Mouse (Mus musculus) CH12.LX (cell line): ENCODE measurements around the gene Gif.

ENCODE experiments used
- BHLHE40 ChIP-seq: IDR thresholded peaks from 2 replicates; pipeline ENCODE4 v1.6.1; 2011; ENCODE audit warnings: mild to moderate bottlenecking, low read depth, low read length, improper control_type of control experiment
- CHD1 ChIP-seq: IDR thresholded peaks from 2 replicates; pipeline ENCODE4 v1.6.1; 2012; ENCODE audit warnings: low read depth, low read length, improper control_type of control experiment, inconsistent platforms
- CTCF ChIP-seq, 2 experiments: IDR thresholded peaks in 1 of 2; conservative IDR thresholded peaks in 1 of 2; 2 replicates each; pipeline ENCODE4 v1.5.1; 2011 to 2012; ENCODE audit warnings: low read depth in 2 of 2, low read length in 2 of 2, improper control_type of control experiment in 1 of 2, inconsistent platforms in 1 of 2, mild to moderate bottlenecking in 1 of 2, moderate library complexity in 1 of 2
- EP300 ChIP-seq: IDR thresholded peaks from 2 replicates; pipeline ENCODE4 v1.6.1; 2011; ENCODE audit warnings: low read length, improper control_type of control experiment
- MXI1 ChIP-seq: IDR thresholded peaks from 2 replicates; pipeline ENCODE4 v1.6.1; 2011; ENCODE audit warnings: mild to moderate bottlenecking, low read depth, low read length, improper control_type of control experiment
- POLR2A ChIP-seq: IDR thresholded peaks from 2 replicates; pipeline ENCODE4 v1.6.1; 2011; ENCODE audit warnings: low read depth, mild to moderate bottlenecking, improper control_type of control experiment, low read length
- POLR2AphosphoS2 ChIP-seq: IDR thresholded peaks from 2 replicates; pipeline ENCODE4 v1.6.1; 2011; ENCODE audit warnings: low read depth, low read length, improper control_type of control experiment
- RAD21 ChIP-seq: IDR thresholded peaks from 2 replicates; pipeline ENCODE4 v1.6.1; 2011; ENCODE audit warnings: low read depth, mild to moderate bottlenecking, low read length, improper control_type of control experiment, moderate library complexity
- ZMIZ1 ChIP-seq: IDR thresholded peaks from 2 replicates; pipeline ENCODE4 v1.6.1; 2012; ENCODE audit warnings: low read depth, mild to moderate bottlenecking, inconsistent platforms, low read length, improper control_type of control experiment
- ZNF384 ChIP-seq: IDR thresholded peaks from 2 replicates; pipeline ENCODE4 v1.6.1; 2012; ENCODE audit warnings: low read depth, low read length, improper control_type of control experiment, inconsistent platforms

GRCm38 (mm10) chr19:11736455-11736854, 10.9 kb upstream of the Gif start:
- TF ChIP-seq MXI1 (no peak), RAD21 (no peak), ZNF384 (no peak), BHLHE40 (no peak), ZMIZ1 (no peak), EP300 (no peak), CHD1 (no peak), POLR2AphosphoS2 (no peak), POLR2A (no peak), CTCF (conservative IDR thresholded peaks at IDR 0.05 in 1 of 2, IDR thresholded peaks at IDR 0.05 in 1 of 2; ENCODE audit: low read depth in 2 of 2, low read length in 2 of 2) (no peak)
